Mouse (Mus musculus): ENCODE data around the gene Pink1.

GRCm38 (mm10) chr4:138292028-138292427, 34.1 kb downstream of the Pink1 start:
- TF ChIP-seq TAL1 (conservative IDR thresholded peaks at IDR 0.05; ENCODE audit: low read depth, low read length) = no peak
- TF ChIP-seq CTCF (IDR thresholded peaks at IDR 0.05; ENCODE audit: low read depth, low read length) = no peak

Measured in G1E (cell line).